Mouse (Mus musculus) C2C12 (cell line): ENCODE data around the gene Ilk.

Experiments used
- CEBPB ChIP-seq: IDR thresholded peaks from one replicate; pipeline ENCODE4 v1.6.1; 2011; ENCODE audit warnings: low read depth, mild to moderate bottlenecking, control low read depth, moderate library complexity
- CTCF ChIP-seq: IDR thresholded peaks from one replicate; pipeline ENCODE4 v1.5.1; 2011; ENCODE audit not compliant: control insufficient read depth, insufficient read depth, insufficient read length
- FOSL1 ChIP-seq: IDR thresholded peaks from one replicate; pipeline ENCODE4 v1.8.0; 2011; ENCODE audit warnings: mild to moderate bottlenecking, low read length; ENCODE audit not compliant: poor library complexity, insufficient read depth, severe bottlenecking
- MAX ChIP-seq: IDR thresholded peaks from one replicate; pipeline ENCODE4 v1.6.1; 2011; ENCODE audit warnings: mild to moderate bottlenecking, control low read depth
- MYOD1 ChIP-seq: IDR thresholded peaks from one replicate; pipeline ENCODE4 v1.6.1; 2011; ENCODE audit warnings: low read depth; ENCODE audit not compliant: control insufficient read depth, insufficient read length
- MYOG ChIP-seq: IDR thresholded peaks from one replicate; pipeline ENCODE4 v1.6.1; 2011; ENCODE audit not compliant: control insufficient read depth, insufficient read length; ENCODE audit errors: extremely low read depth
- USF1 ChIP-seq: IDR thresholded peaks from one replicate; pipeline ENCODE4 v1.6.1; 2011; ENCODE audit warnings: low read depth, mild to moderate bottlenecking, control low read depth, moderate library complexity

- TF ChIP-seq CTCF (no peak), FOSL1 (no peak), MAX (no peak), MYOG (no peak), MYOD1 (no peak), USF1 (no peak), CEBPB (no peak)
Measured at GRCm38 (mm10) chr7:105776026-105776425, 39.6 kb downstream of the Ilk start.
